Mouse (Mus musculus): Measurements from ENCODE around the gene Tmem210.

DNA sequence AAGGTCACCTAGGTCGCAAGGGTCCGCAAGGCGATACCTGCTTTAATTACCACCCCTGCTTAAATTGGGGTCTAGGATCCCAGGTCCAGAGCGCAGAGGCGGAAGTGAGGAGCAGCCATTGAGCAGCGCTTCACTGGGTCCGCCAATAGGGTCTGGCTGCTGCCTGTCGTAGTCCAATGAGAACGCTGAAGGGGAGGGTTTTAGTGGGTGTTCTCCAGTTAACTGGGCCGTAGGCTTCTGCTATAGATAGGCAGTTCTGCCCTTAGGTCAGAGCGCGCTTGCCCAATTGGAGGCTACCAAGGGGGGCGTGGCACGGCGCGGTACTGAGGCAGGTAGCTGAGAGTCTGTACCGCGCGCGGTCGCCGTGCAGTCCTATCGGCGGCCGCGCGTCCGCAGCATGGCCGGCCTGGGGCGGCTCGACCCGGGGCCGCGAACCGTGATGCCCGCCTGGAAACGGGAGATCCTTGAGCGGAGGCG, 25.6 kb upstream of the Tmem210 start, which contains the start of gene Tprn:
- no peak for TF ChIP-seq CTCF (IDR thresholded peaks at IDR 0.05; ENCODE audit: borderline replicate concordance, insufficient read depth, low read depth, low read length)
- TF ChIP-seq POLR2A (IDR thresholded peaks at IDR 0.05; ENCODE audit: borderline replicate concordance, insufficient read depth, low read length): peak; percentile 77
